Mouse (Mus musculus) yolk sac, embryonic 10.5 days (tissue): Measurements from ENCODE around the gene Baz2b.

Experiments used
- DNase-seq: peaks from one replicate; pipeline ENCODE4 v3.0.0-alpha.2; 2017; ENCODE audit warnings: low spot score

The Baz2b gene

DNA sequence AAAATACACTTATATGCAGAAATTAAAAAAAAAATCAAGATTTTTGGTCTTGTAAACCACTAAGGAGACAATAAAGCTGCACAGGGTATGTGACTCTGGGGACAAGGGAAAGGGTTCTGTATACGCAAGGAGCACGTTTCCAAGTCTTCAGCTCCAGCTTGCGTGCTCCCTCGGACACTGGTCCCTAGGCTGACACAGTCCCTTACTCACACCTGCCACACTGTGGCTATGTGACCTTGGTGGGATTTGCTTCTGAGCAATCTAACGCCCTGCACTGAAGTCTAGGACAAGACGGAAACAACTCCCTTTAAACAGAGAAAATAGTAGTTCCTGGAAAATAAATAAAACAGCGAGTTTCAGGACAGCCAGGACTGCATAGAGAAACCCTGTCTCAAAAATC lies 253.7 kb downstream of the Baz2b start:
- no peak for DNase-seq

GRCm38 (mm10) chr2:59954791-59955190 lies 254.8 kb downstream of the Baz2b start:
- no peak for DNase-seq

DNA sequence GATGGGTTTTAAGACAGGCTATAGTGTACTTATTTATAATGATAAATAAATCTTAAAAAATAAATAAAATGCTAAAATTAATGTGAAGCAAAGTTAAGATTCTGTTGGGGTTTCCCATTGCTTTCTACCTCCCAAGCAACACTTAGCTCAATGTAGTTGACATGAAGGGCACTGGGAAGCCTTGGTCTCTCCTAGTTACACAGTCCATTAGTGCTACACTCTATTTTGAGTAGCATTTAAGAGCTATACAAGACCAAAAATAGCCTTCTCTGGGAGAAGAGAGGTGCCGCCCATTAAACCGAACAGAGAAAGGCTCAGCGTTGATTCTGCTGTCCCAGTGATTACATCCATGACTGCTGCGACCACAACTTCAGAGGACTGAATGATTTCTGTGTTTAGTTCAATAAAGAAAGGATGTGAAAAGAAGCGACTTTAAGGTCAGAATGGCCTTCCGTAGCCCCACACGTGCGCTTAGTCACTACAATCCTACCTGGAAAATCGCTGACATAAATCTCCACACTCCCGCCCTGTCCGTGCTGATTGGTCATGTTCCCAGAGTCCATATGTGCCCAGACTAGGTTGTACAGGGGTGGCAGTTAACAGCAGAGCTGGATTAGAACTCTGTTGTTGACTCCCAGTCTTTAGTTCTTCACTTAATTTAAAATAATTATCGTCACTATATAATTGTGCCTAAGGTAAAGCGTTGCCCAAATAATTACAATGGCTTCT lies 257.2 kb downstream of the Baz2b start:
- no peak for DNase-seq

DNA sequence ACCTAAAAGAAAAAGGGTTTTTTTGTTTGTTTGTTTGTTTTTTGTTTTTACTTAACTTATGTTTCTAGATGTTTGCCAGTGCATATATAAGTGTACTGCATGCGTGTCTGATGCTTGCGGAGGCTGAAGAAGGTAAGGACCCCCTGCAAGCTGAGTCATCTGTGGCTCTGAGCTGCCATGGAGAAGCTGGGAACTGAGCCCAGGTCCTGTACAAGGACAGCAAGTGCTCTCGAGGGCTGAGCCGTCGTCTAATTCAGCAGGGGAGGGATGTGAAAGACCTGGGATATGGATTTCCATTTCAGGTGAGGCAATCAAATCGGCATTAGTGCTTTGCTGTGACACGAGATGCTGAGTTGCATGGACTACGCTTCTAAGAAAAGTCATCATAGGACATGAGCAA lies 257.9 kb downstream of the Baz2b start:
- no peak for DNase-seq

- DNase-seq: no peak
Measured at GRCm38 (mm10) chr2:59951127-59951526, 258.5 kb downstream of the Baz2b start.

- DNase-seq: peak; percentile 14
Measured at GRCm38 (mm10) chr2:59936296-59936695, 273.3 kb downstream of the Baz2b start.

- no peak for DNase-seq
Measured at GRCm38 (mm10) chr2:59933129-59933528, 276.5 kb downstream of the Baz2b start.

DNA sequence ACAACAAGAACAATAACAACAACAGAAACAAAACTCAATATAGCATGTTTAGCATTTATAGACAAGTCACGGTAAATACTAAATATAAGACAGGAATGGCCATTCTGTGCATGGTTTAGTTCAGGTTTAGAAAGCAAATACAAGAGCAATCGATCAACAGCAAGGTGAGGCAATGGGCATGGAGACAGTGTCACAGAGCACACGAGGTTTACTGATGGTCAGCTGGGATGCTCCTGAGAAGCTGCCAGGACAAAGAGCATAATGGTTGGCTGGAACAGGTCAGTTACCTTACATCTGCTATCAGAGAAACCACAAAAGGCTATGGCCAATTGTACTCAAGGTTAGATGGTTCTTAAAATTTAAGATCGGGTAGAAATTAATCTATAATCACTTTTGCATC lies 277.4 kb downstream of the Baz2b start:
- DNase-seq: no peak

- DNase-seq: no peak
Measured at GRCm38 (mm10) chr2:59913610-59914009, 296.0 kb downstream of the Baz2b start.

DNA sequence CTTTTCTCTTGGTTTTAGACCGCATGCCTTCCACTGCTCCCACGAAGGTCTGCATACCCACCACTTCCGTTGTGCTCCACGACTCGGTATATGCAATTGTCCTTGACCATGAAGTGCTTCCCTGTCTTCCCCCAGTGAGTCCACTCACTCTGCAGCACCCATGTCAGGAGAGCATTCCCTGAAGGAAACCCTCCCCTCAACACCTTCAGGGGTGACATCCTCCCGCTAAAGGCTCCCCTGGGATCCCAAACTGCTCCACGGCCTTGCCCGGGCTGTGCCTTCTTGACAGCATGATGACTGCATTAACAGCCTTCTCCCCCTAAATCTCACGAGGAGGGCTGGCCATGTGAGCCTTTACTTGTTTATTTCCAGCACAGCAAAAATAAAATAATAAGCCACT lies 301.6 kb downstream of the Baz2b start:
- no peak for DNase-seq

DNA sequence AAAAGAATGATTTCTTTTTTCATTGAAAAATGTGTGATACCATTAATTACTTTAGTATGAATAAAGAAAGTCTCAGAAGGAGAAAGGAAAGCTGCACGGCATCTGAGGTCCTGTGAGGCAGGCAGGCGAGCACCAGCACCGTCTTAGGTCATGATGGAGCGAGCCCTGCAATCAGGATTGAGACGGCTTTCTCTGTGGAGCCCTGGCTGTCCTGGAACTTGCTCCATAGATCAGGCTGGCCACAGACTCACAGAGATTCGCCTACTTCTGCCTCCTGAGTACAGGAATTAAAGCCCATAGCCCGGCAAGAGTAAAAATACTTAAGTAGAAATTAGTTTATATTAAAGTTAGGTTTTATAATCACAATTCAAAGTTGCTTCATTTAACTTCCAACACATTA lies 305.6 kb downstream of the Baz2b start:
- no peak for DNase-seq

GRCm38 (mm10) chr2:59898666-59899065 lies 311.0 kb downstream of the Baz2b start:
- no peak for DNase-seq

- no peak for DNase-seq
Measured at GRCm38 (mm10) chr2:59898105-59898504, 311.5 kb downstream of the Baz2b start.

GRCm38 (mm10) chr2:59896837-59897236 lies 312.8 kb downstream of the Baz2b start:
- no peak for DNase-seq

DNA sequence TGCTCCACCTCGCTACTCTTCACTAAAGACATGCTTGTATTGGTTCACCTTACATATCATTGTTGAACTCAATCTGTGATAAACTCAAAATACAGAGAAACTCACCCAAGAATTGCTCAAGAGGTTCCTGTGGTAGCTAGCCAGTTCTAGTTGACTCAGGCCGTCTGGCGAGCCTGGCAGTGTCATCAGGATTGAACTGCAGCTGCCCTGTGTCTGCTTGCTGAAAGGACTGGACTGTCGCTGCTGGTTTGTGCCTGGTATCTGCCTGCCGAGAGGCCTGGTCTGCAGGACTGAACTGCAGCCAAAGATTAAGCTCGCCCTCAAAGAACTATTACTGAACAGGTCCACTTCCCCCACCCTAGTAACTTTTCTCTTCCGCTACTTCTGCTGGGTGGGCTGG lies 313.2 kb downstream of the Baz2b start:
- no peak for DNase-seq

DNA sequence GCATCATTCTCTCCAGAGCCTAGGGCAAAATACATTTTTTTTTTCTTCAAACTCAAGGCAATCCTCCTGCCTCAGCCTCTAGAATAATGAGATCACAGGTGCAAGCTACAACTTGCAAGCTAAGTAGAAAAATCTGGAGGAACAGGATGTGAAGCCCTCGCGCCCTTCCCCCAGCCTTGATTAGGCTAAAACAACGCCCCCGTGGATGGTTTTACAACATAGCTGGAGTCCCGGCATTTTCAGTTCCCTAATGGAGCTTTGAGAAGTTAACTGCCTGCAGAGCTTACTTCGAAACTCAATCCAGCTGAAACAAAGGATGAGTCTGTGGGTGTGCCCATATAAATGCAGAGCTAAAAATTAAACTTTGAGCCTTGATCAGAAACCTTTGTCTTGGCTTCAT lies 319.9 kb downstream of the Baz2b start:
- no peak for DNase-seq

DNA sequence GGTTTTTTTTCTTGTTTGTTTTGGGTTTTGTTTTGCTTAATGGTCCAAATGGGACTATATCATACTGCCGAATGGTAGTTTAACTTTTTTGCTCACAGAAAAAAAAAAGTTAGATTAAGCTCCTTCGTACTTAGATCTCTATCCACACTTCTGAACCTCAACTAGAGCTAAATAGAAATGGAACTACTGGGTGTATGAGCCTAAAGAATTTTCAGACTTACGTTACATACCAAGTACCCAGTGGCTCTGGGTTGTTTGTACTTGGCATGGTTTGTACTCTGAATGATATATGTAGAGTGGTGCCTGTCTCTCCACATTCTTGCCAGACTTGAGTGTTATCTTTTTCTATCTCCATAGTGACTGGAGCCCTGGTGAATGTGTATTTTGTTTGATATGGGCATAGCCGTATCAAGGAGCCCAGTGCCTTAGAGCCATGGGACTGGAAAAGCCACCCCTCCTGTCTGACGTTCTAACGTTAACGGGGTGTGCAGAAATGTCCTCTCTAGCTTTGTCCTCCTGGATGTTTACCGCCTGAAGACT lies 326.8 kb downstream of the Baz2b start:
- DNase-seq: no peak

GRCm38 (mm10) chr2:59881831-59882741 lies 327.6 kb downstream of the Baz2b start, which contains the start of gene Wdsub1:
Wdsub1 (minus strand) TSS chr2:59882591.
- peak; percentile 95 for DNase-seq

DNA sequence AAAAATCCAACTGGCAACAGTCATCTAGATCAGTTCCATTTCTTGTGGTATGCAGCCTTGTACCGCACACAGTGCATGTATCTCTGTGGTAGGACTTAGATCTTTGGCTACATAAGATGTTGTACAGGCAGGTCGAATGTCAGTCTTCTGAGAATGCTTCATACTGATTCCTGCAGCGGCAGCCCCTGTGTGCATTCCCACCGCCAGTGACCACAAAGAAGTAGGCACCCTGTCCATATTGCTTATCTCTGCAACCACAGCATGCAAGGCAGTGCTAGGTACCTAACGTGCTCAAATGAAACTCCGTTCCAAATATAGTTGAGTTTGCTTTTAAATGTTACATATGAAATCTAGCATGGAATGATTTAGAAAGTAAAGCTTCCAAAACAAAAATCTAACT lies 328.2 kb downstream of the Baz2b start:
- no peak for DNase-seq

DNA sequence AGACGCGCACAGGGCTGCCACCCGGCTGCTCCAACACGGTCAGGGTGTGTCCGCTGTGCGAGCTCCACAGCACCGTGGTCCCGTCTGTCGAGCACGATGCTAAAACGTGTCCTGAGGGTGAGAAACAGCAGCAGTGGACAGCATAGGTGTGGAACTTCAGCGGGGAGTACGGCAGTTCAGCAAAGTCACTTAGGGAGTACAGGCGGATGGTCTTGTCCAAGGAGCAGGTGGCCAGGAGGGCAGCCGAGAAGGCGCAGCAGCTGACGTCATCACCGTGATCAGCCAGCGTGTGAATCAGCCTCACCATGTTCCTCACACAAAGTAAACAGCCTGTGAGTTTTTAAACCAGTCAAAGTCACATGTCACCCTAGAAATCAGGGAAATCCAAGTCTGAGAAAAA lies 331.4 kb downstream of the Baz2b start:
- peak; percentile 56 for DNase-seq

- DNase-seq: no peak
Measured at GRCm38 (mm10) chr2:59877335-59877734, 332.3 kb downstream of the Baz2b start.

GRCm38 (mm10) chr2:59876482-59876881 lies 333.2 kb downstream of the Baz2b start:
- DNase-seq: no peak

DNA sequence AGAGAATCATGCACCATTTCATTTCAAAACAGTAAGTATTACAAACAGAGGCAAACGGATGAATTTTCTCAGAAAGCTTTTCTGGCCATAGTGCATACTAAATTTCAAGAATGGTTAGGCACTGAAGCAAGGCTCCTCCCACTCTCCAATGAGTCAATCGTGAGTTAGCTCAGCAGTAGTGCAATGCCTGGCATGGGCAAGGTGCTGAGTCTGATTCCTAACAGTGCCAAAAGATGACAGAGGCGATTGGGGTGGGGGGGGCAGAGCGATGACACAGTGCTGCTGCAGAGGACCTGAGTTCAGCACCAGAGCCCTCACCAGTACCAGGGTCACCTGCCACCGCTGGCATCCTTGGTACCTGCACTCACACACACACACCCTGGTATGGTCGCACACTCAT lies 339.1 kb downstream of the Baz2b start:
- no peak for DNase-seq
